Mouse (Mus musculus) right cerebral cortex, adult 2 months (tissue): ENCODE results near the gene Rgs9.
A peak's percentile ranks its signal among the peaks of the same experiment; 100 is the strongest.
"Not testable (repeated sequence)": the region's sequence is repeated elsewhere in the genome, so short reads cannot be mapped to it uniquely, and the experiment has no call there.

Experiments used
- DNase-seq, 2 experiments: peaks; one replicate each; pipeline ENCODE4 v3.0.0; 2021 to 2022; ENCODE audit warnings: low spot score in 2 of 2

The Rgs9 gene

GRCm38 (mm10) chr11:109297710-109298375 is at the start of gene Rgs9:
TSS of gene Rgs9 (minus strand) at chr11:109298129.
- peak; percentile 92 to 93 for DNase-seq

GRCm38 (mm10) chr11:109347242-109347959 is 49.5 kb upstream of the Rgs9 start:
- peak; percentile 58 to 75 for DNase-seq

GRCm38 (mm10) chr11:109343991-109344599 is 46.2 kb upstream of the Rgs9 start:
- no peak for DNase-seq

GRCm38 (mm10) chr11:109343558-109343957 is 45.6 kb upstream of the Rgs9 start:
- no peak for DNase-seq

GRCm38 (mm10) chr11:109342666-109343065 is 44.7 kb upstream of the Rgs9 start:
- not testable (repeated sequence) for DNase-seq

- DNase-seq, result no peak
Measured at GRCm38 (mm10) chr11:109340541-109340940, 42.6 kb upstream of the Rgs9 start.

- DNase-seq, result no peak
Measured at GRCm38 (mm10) chr11:109339155-109339938, 41.4 kb upstream of the Rgs9 start.

- DNase-seq, result no peak
Measured at GRCm38 (mm10) chr11:109335890-109336289, 38.0 kb upstream of the Rgs9 start.

- DNase-seq, result no peak
Measured at GRCm38 (mm10) chr11:109334773-109335172, 36.8 kb upstream of the Rgs9 start.

GRCm38 (mm10) chr11:109332722-109333121 is 34.8 kb upstream of the Rgs9 start:
- DNase-seq, result no peak

GRCm38 (mm10) chr11:109331424-109331824 is 33.5 kb upstream of the Rgs9 start:
- peak; percentile 93 to 95 for DNase-seq

- DNase-seq, result no peak
Measured at GRCm38 (mm10) chr11:109330706-109331393, 32.9 kb upstream of the Rgs9 start.

- DNase-seq, result no peak
Measured at GRCm38 (mm10) chr11:109329331-109329730, 31.4 kb upstream of the Rgs9 start.

- no peak for DNase-seq
Measured at GRCm38 (mm10) chr11:109327952-109328351, 30.0 kb upstream of the Rgs9 start.

GRCm38 (mm10) chr11:109327381-109327780 is 29.5 kb upstream of the Rgs9 start:
- no peak for DNase-seq

- no peak for DNase-seq
Measured at GRCm38 (mm10) chr11:109326270-109326669, 28.3 kb upstream of the Rgs9 start.

GRCm38 (mm10) chr11:109320361-109320933 is 22.5 kb upstream of the Rgs9 start:
- peak; percentile 44 to 48 for DNase-seq

- no peak for DNase-seq
Measured at GRCm38 (mm10) chr11:109319946-109320345, 22.0 kb upstream of the Rgs9 start.

GRCm38 (mm10) chr11:109319471-109319870 is 21.5 kb upstream of the Rgs9 start:
- no peak for DNase-seq

- peak; percentile 48 to 67 for DNase-seq
Measured at GRCm38 (mm10) chr11:109316921-109317320, 19.0 kb upstream of the Rgs9 start.
